Mouse (Mus musculus): Measurements from ENCODE around the gene Sec22b. TPM values are rescaled to one million over a fixed set of nuclear protein-coding genes. Genes with fewer than 3 reads are reported as not detected.

The Sec22b gene
- polyA plus RNA-seq, 1 experiment from 2014 or later, result 124 TPM

Other genes starting within 250 kb of the Sec22b start
- 6.2 and 7.2 TPM in 2 replicates for gene Prkab2, start 243.0 kb upstream of the Sec22b start, polyA plus RNA-seq (2014; fragmentation: Nextera tagmentation; extraction: Ambion mirVana)
- gene Gm17651, start 226.5 kb upstream of the Sec22b start, polyA plus RNA-seq (2014; fragmentation: Nextera tagmentation; extraction: Ambion mirVana), result not detected in 2 replicates
- 28.1 and 29.2 TPM in 2 replicates for gene Pde4dip, start 12.5 kb upstream of the Sec22b start, polyA plus RNA-seq (2014; fragmentation: Nextera tagmentation; extraction: Ambion mirVana)
- gene Notch2, start 112.3 kb downstream of the Sec22b start, polyA plus RNA-seq (2014; fragmentation: Nextera tagmentation; extraction: Ambion mirVana), result 27.8 and 28.8 TPM in 2 replicates